Mouse (Mus musculus): ENCODE results near the gene Tlk2. TPM values are rescaled to one million over a fixed set of nuclear protein-coding genes. Genes with fewer than 3 reads are reported as not detected.

Tlk2 gene
- polyA plus RNA-seq (2017; shearing (Covaris generic)), result 10 to 100 TPM; 23.8 to 28.6 TPM

DNA sequence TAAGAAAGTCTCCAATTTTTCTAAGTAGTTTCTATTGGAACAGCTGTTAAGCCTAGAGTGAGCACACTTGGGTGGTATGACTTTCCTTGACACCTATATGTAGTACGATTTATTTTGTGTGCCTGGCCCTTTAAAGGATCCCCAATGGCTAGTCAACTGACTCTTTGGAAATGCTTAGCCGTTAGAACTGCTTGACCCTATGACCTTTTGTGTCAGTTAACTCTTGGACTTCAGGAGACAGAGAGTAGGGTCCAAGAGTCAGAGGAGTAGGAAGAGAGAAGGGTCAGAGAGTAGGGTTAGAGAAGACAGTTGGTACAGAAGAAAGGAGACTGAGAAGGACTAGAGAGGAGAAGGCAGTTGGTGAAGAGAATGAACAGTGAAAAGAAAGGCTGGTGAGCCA is at the start of gene Tlk2:
Gene Tlk2, plus strand, starts transcription at position 292 of the 400 bp plus-strand sequence.

DNA sequence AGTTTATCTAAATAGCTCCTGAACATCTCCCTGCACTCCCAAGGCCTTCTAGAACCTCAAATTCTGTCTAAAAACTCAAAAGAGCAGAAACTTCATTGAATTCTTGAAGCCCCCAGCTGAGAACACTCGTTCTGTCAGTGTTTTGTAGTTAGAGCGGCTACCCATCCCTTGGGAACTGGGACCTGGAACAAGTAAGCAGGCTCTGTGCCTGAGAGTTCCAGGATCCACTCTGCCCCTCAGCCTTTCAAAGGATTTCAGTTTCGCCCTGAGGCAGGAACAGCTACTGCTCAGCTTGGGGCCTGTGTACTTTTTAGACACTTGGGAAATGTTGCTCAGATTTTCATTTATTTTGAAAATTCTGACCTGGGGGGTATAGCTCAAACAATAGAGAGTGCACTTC is 32.0 kb upstream of the Tlk2 start, which contains the start of gene Gm10842:
Gene Gm10842, plus strand, starts transcription at position 301 of the 400 bp plus-strand sequence.

DNA sequence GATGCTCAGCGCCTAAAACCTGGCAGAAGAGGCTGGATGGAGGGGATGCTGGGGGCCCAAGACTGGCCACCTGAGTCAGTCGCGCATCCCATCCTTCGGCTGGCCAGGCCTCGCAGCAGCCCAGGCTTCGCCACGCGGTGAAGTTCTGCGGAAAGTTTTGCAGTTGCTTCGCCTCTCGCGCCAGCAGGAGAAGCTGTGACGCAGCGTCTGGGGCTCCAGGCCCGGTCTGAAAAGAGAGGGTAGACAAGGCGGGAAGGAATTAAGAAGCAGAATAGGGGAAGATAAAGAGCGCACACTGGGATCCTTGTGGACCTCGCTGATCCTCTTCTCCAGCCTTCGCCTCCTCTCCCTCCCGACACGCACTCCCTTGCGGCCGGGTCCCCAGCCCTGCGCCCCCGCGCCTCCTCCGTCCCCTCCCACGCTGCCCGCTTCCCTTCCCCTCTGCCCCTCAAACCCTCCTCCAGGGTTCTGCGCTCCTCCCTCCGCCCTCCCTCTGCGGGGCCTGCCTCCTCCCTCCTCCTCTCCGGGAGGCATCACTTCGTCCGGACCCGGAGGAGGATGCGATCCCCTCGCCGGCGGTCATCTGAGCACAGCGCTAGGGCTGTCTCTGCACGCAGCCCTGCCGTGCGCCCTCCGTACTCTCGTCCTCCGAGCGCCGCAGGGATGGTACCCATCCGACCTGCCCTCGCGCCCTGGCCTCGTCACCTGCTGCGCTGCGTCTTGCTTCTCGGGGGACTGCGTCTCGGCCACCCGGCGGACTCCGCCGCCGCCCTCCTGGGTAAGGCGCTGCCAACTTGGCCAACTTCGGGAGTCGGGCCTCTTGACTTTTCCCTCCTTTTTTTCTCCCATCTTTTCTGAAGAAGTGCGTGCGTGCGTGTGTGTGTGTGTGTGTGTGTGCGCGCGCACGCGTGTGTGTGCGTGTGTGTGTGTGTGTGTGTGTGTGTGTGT is 113.8 kb downstream of the Tlk2 start, which contains the start of gene Mrc2:
Gene Mrc2, plus strand, starts transcription at position 520 of the 948 bp plus-strand sequence.

Other genes starting within 250 kb of the Tlk2 start
- gene Efcab3, start 115.2 kb upstream of the Tlk2 start, polyA plus RNA-seq (2017; shearing (Covaris generic)), result not detected
- gene Mettl2, start 52.4 kb upstream of the Tlk2 start, polyA plus RNA-seq (2017; shearing (Covaris generic)), result 10 to 100 TPM; 15.3 to 21.3 TPM
- gene Gm10842, start 31.9 kb upstream of the Tlk2 start, polyA plus RNA-seq (2017; shearing (Covaris generic)), result not detected
- gene Mrc2, start 113.8 kb downstream of the Tlk2 start, polyA plus RNA-seq (2017; shearing (Covaris generic)), result not detected

Data from activated CD4-positive, CD25-positive, alpha-beta regulatory T cell (primary cell).